Mouse (Mus musculus) inflammation-experienced regulatory T-cells, adult 6 months (primary cell): Measurements from ENCODE around the gene Gm17324. TPM values are rescaled to one million over a fixed set of nuclear protein-coding genes. Genes with fewer than 3 reads are reported as not detected.
A peak's percentile ranks its signal among the peaks of the same experiment; 100 is the strongest.
"Not testable (repeated sequence)": the region's sequence is repeated elsewhere in the genome, so short reads cannot be mapped to it uniquely, and the experiment has no call there.

Experiments
- ATAC-seq: one replicate; pipeline ENCODE4 v1.8.0; 2017
- polyA plus RNA-seq, 3 experiments: library from polyadenylated mRNA; unstranded; fragments of 100-300 nt; shearing (Covaris generic); gene quantifications; one replicate each; pipeline ENCODE4 v1.2.1; 2017

Gm17324 gene
- polyA plus RNA-seq = under 1 TPM in 1 of 3 experiments, not detected in 2; 0.40 TPM

GRCm38 (mm10) chr9:78447973-78448873 lies at the start of gene Gm17324, which contains the start of gene Mto1:
Gene Gm17324, minus strand, starts transcription at chr9:78448786.
Gene Mto1, plus strand, starts transcription at chr9:78448208.
- ATAC-seq = peak; percentile 87

GRCm38 (mm10) chr9:78493171-78493570 lies 44.6 kb upstream of the Gm17324 start:
- no peak for ATAC-seq

DNA sequence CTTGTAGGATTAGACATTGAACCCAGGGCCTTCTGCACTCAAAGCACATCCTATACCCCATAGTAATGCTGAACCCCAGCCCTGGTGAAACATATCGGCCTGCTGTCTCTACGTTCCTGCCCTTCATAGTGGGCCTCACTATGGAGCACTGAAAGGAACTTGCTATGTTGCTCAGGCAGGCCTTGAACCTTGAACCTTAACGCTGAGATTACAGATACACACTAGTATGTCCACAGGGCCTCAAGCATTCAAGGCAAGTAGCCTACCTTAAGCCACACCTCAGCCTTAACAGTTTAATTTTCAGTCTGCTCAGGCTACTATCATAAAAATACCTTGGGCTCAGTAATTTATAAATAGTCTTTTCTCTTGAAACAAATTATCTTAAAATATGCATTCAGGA lies 43.7 kb upstream of the Gm17324 start:
- no peak for ATAC-seq

DNA sequence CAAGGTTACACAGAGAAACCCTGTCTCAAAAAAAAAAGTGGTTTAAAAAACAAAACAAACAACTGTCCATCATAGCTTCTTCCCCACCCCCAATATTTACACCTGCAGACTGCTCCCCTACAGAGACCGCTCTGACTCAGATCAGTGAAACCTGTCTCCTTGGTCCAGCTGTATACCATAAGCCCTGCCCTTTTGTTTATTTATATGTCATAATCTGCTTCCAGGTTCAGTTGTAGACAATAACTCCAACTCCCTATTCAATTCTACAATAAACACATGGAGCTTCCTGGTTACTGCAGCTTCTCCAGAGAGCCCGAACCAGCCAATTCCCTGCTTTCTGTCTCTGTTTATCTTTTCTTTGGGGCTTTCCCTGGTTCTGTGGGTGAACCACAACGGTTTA lies 42.6 kb upstream of the Gm17324 start:
- no peak for ATAC-seq

GRCm38 (mm10) chr9:78488890-78489420 lies 40.4 kb upstream of the Gm17324 start, which contains the start of gene Eef1a1:
Gene Eef1a1, minus strand, starts transcription at chr9:78489151.
- peak; percentile 78 for ATAC-seq

DNA sequence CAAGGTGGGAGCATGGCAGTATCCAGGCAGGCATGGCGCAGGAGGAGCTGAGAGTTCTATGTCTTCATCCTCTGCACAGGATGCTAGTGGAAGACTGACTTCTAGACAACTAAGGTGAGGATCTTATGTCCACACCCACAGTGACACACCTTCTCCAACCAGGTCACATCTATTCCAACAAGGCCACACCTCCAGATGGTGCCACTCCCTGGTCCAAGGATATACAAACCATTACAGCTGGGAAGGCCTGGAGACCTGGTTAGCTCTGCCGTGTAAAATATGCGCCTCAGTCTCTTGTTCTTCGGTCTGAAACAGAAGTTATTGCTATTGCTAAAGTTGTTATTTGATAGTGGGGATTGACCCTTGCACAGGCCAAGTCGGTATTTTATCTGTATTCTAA lies 39.4 kb upstream of the Gm17324 start:
- not testable (repeated sequence) for ATAC-seq

DNA sequence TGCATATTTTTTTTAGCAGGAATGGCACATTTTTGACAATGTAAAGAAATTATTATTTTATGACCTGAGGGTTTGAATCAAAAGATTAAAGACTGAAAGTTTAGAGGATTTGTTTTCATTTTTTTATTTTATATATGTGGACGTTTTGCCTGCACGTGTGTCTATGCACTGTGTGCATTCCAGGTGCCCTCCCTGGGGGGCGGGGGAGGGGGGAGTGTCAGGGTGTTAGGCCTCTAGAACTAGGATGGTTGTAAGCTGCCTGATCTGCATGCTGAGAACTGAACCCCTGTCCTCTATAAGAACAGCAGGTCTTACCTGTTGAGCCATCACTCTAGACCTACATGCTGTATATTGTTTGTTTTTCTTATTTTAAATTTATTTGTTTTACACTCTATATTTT lies 36.1 kb upstream of the Gm17324 start:
- ATAC-seq = no peak

DNA sequence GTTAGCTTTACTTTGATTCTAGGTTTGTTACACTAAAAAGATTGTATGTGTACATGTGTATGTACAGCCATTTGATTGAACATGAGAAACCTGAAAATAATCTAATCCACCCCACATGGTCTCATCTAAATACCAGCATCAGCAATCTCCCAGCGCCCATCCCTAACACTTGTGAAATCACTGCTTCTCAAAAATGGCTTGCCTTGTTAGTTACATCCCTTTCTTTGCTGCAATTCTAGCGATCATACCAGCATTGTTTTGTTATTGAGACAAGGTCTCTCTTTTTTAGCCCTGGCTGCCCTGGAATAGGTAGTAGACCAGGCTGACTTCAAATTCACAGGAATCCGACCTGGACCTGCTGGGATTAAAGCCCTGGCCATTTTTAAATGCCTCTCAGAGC lies 33.8 kb upstream of the Gm17324 start:
- no peak for ATAC-seq

DNA sequence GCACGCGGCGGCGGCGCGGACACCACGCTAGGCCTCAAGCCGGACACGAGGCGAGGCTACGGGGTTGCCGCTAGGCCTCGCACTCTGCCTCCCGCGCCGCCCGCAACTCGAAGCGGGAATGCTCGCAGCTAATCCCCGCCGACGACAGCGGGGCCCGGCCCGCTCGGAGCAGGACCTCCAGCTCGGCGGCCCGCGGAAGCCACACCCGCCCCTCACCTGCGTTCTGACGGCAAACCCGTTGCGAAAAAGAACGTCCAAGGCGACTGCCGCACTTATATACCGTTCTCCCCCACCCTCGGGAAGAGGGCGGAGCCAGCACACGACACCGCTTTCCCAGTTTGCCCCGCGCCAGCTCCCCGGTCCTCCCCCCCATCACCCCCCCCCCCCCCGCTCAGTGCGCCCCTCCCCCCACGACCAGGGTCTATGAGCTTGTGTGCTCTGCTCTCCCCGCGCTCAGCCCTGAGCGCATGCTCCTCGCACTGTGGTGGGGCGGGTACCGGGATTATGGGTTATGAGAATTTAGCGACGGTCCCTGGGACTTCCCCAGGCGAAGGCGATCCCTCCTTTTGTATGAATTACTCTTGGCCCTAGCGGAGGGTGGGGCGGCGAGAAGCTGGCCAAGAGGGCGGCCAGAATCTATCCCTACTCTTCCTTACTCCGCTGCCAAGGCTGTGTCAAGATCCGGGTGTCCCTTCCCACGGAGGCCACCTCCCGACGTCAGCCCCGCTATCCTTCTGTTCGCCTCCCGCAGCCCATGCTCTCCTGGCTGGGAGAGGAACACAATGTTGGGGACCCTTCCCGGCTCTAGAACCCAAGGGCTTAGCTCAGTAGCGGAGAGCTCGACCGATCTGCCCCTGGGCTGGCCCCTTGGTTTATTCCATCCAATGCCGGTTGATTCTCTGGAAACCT lies 33.1 kb upstream of the Gm17324 start:
- ATAC-seq = peak; percentile 63

- ATAC-seq = peak; percentile 63
Observed at GRCm38 (mm10) chr9:78480706-78481358, 32.2 kb upstream of the Gm17324 start.

GRCm38 (mm10) chr9:78480227-78480626 lies 31.6 kb upstream of the Gm17324 start:
- not testable (repeated sequence) for ATAC-seq

- ATAC-seq = not testable (repeated sequence)
Observed at GRCm38 (mm10) chr9:78479308-78479707, 30.7 kb upstream of the Gm17324 start.

- ATAC-seq = not testable (repeated sequence)
Observed at GRCm38 (mm10) chr9:78478009-78478605, 29.5 kb upstream of the Gm17324 start.

GRCm38 (mm10) chr9:78477021-78477551 lies 28.5 kb upstream of the Gm17324 start:
- peak; percentile 16 for ATAC-seq

DNA sequence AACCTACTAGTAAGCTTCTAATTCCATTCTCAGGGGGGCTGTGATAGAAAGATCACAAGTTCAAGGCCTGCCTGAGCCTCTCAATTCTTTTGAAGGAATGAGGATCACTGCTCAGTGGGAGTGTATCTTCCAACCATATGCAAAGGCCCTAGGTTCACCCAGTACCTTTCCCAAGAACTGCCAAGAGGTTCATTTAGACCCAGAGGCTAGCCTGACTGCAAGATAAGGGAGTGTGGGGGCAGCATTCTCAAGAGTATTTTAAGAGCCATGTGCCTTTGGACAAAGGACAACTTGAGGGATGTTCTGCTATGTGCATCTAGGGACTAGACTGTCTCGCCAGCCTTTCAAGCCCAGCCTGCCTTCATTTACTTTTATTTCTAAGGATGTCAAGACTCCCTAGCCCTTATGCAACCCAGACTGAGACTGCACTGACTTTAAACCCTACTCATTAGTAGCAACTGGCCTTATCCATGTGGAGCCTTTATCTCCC lies 28.0 kb upstream of the Gm17324 start:
- no peak for ATAC-seq

GRCm38 (mm10) chr9:78475873-78476272 lies 27.3 kb upstream of the Gm17324 start:
- ATAC-seq = no peak

GRCm38 (mm10) chr9:78475383-78475780 lies 26.8 kb upstream of the Gm17324 start:
- no peak for ATAC-seq

GRCm38 (mm10) chr9:78474771-78475382 lies 26.3 kb upstream of the Gm17324 start:
- ATAC-seq = no peak

- no peak for ATAC-seq
Observed at GRCm38 (mm10) chr9:78474270-78474669, 25.7 kb upstream of the Gm17324 start.

DNA sequence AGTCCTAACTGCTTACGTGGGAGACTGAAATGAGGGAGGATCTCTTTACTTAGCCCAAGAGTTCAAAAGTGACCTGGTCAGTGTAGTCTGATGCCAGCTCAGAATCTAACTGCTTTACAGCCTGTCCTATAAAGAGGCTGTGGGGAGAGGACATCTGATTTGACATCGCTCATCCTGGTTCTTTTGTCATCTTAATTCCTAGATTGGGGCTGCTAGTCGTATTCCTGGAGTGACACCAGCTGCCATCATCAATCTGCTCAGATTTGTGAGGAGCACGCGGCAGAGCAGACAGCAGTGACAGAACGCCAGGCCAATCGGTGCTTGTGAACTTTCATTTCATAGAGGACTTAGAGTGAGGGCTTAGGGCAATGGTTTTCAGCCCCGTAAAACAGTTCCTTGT lies 25.0 kb upstream of the Gm17324 start:
- ATAC-seq = no peak

DNA sequence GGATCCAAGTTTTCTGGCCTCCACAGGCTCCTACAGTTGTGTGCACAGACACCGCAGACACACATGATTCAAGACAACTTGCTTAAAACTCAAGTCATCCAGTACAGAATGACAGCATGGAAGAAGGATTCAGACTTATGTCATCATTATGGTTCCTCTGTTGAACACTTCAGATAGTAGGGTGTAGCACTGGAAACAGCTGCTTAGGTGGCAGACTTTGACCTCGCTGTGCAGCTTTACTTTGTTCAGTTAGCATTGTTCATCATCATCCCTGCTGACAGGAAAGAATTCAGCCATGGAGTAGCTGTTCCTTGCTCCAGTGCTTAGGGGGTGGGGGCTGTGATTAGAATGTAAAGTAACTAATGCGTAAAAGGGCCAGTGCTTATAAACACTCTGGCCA lies 17.1 kb upstream of the Gm17324 start:
- no peak for ATAC-seq
